Mouse (Mus musculus) midbrain, embryonic 16.5 days (tissue): ENCODE measurements around the gene Trappc10. TPM values are rescaled to one million over a fixed set of nuclear protein-coding genes. Genes with fewer than 3 reads are reported as not detected.
A peak's percentile ranks its signal among the peaks of the same experiment; 100 is the strongest.

Experiments used
- ATAC-seq: fragments of 200-750 bp; cut with Nextera tagmentation; 2 replicates; pipeline ENCODE4 v1.8.0; 2017; ENCODE audit warnings: moderate TSS enrichment
- H3K27ac ChIP-seq: fragments of 300-500 bp; sonication (generic); 2 replicates; pipeline ENCODE4 v1.5.1; 2014; ENCODE audit warnings: mild to moderate bottlenecking, low read length, mixed read lengths
- H3K27me3 ChIP-seq: fragments of 300-500 bp; sonication (generic); 2 replicates; pipeline ENCODE4 v1.6.1; 2014; ENCODE audit warnings: low read depth, low read length, mixed read lengths; ENCODE audit not compliant: control insufficient read depth, insufficient read depth
- H3K36me3 ChIP-seq: fragments of 300-500 bp; sonication (generic); 2 replicates; pipeline ENCODE4 v1.6.1; 2014; ENCODE audit warnings: mild to moderate bottlenecking, low read length, moderate library complexity, mixed read lengths; ENCODE audit not compliant: control insufficient read depth, insufficient read depth
- H3K4me1 ChIP-seq: fragments of 300-500 bp; sonication (generic); 2 replicates; pipeline ENCODE4 v1.6.1; 2014; ENCODE audit warnings: mild to moderate bottlenecking, low read length, mixed read lengths; ENCODE audit not compliant: control insufficient read depth, insufficient read depth
- H3K4me2 ChIP-seq: fragments of 300-500 bp; sonication (generic); 2 replicates; pipeline ENCODE4 v1.6.1; 2014; ENCODE audit warnings: mild to moderate bottlenecking, low read length, mixed read lengths
- H3K4me3 ChIP-seq: fragments of 300-500 bp; sonication (generic); 2 replicates; pipeline ENCODE4 v1.5.1; 2014; ENCODE audit warnings: low read depth, mild to moderate bottlenecking, low read length, moderate library complexity, mixed read lengths
- H3K9ac ChIP-seq: fragments of 300-500 bp; sonication (generic); 2 replicates; pipeline ENCODE4 v1.6.1; 2014; ENCODE audit warnings: low read depth, low read length, mixed read lengths
- H3K9me3 ChIP-seq: fragments of 300-500 bp; sonication (generic); replicated peaks from 2 replicates; pipeline ENCODE4 v1.6.1; 2014; ENCODE audit warnings: mild to moderate bottlenecking, low read length, mixed read lengths; ENCODE audit not compliant: control insufficient read depth, poor library complexity, severe bottlenecking
- WGBS: fragments of 180-500 bp; shearing (Covaris S2); extraction: QIAGEN DNeasy Blood & Tissue Kit; methylation state at CpG from one replicate; pipeline ENCODE4 v1.1.7; 2014; 5-methylcytosine and 5-hydroxymethylcytosine counted together
- polyA plus RNA-seq: library from polyadenylated mRNA; unstranded; fragments of >200 nt; fragmentation: Nextera tagmentation; extraction: Ambion mirVana; gene quantifications from 2 replicates; pipeline ENCODE4 v1.2.1, GENCODE M21; 2015

The Trappc10 gene
- polyA plus RNA-seq, 1 experiment from 2014 or later: 22.4 TPM

DNA sequence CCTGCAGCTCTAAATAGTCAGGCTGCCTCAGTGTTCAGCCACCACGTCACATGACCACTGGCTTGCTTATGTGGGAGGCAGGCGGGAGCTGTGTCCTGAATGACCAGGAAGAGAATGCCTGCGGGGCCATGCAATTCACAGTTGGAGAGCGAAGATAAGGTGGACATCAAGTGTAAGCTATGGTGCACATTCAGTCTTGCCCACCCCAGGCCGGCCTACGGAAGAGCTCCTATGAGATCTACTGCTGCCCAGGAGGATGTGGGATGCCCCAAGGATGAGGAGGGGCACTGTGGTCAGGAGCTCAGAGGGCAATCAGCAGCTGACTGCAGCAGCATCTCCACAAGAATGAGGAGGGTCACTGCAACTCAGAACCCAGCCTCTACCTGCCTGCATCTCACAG, 41.0 kb upstream of the Trappc10 start:
- H3K4me1 ChIP-seq: no peaks in the 10 kb centered on the region
- no peak overlapping the region for H3K27ac ChIP-seq
- H3K9ac ChIP-seq: no peak overlapping the region
- peaks cover 32% of the 10 kb centered on the region for H3K36me3 ChIP-seq
- ATAC-seq: no peak
- no peaks in the 10 kb centered on the region for H3K27me3 ChIP-seq
- H3K4me2 ChIP-seq: no peak overlapping the region
- no peaks in the 10 kb centered on the region for H3K9me3 ChIP-seq
- H3K4me3 ChIP-seq: no peak overlapping the region
- WGBS: 91% methylated on average over 6 of the region's 6 CpGs

DNA sequence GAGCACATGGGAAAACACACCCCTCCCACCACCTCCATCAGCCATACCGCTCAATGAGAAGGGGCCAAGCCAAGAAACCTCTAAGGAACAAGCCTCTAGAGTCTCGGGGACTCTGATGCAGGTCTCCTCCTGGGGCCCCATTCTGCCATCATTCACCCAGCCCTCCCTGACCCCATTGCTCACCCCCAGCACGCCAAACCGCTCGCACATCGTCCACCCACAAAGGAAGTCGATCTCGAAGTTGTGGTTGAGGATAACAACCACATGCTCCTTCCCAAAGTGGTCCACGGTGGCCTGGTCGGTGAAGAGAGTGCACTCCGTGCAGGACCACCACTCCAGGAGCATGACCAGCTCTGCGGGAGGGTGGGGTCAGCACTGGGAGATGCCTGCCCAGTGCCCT, 40.4 kb upstream of the Trappc10 start:
- H3K36me3 ChIP-seq: peaks cover 34% of the 10 kb centered on the region
- no peaks in the 10 kb centered on the region for H3K27me3 ChIP-seq
- H3K4me1 ChIP-seq: no peaks in the 10 kb centered on the region
- 97% methylated on average over 12 of the region's 12 CpGs for WGBS
- no peak overlapping the region for H3K9ac ChIP-seq
- ATAC-seq: no peak
- H3K4me2 ChIP-seq: no peak overlapping the region
- no peak overlapping the region for H3K27ac ChIP-seq
- no peaks in the 10 kb centered on the region for H3K9me3 ChIP-seq
- H3K4me3 ChIP-seq: no peak overlapping the region

GRCm38 (mm10) chr10:78282411-78282810, 38.0 kb upstream of the Trappc10 start:
- Histone ChIP-seq H3K36me3 (peaks cover 30% of the 10 kb centered on the region), H3K4me1 (no peaks in the 10 kb centered on the region), H3K9ac (no peak overlapping the region), H3K4me3 (no peak overlapping the region), H3K27me3 (no peaks in the 10 kb centered on the region), H3K9me3 (no peaks in the 10 kb centered on the region), H3K27ac (no peak overlapping the region), H3K4me2 (no peak overlapping the region)
- WGBS: 96% methylated on average over 4 of the region's 4 CpGs
- ATAC-seq: no peak

DNA sequence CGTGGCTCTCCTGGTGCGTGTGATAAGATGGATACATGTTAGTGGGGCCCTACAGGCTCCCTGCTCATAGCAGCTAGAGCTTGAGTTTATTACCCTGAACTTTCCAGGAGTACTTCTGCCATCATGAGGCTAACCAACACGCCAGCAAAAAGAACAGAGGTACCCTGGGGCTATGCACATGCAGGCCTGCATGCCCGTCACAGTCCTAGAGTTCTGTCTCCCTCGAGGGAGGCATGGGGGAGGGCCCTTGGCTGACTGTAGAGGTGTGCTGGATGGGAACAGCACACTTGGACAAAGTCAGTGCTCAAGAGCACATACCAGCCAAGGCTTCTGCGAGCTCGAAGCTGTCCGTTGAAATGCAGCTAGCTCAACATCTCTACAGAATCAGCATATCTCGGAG, 36.0 kb upstream of the Trappc10 start:
- no peak for ATAC-seq
- Histone ChIP-seq H3K9ac (no peak overlapping the region), H3K27me3 (no peaks in the 10 kb centered on the region), H3K4me3 (no peak overlapping the region), H3K27ac (no peak overlapping the region), H3K9me3 (no peaks in the 10 kb centered on the region), H3K4me1 (no peaks in the 10 kb centered on the region), H3K36me3 (peaks cover 23% of the 10 kb centered on the region), H3K4me2 (no peak overlapping the region)
- WGBS: 90% methylated on average over 9 of the region's 9 CpGs

GRCm38 (mm10) chr10:78279210-78279609, 34.8 kb upstream of the Trappc10 start:
- Histone ChIP-seq H3K4me1 (no peaks in the 10 kb centered on the region), H3K9me3 (no peaks in the 10 kb centered on the region), H3K36me3 (peaks cover 19% of the 10 kb centered on the region), H3K27me3 (no peaks in the 10 kb centered on the region), H3K27ac (no peak overlapping the region), H3K9ac (no peak overlapping the region), H3K4me3 (no peak overlapping the region), H3K4me2 (no peak overlapping the region)
- ATAC-seq: peak; percentile 69
- WGBS: 38% methylated on average over 8 of the region's 8 CpGs

DNA sequence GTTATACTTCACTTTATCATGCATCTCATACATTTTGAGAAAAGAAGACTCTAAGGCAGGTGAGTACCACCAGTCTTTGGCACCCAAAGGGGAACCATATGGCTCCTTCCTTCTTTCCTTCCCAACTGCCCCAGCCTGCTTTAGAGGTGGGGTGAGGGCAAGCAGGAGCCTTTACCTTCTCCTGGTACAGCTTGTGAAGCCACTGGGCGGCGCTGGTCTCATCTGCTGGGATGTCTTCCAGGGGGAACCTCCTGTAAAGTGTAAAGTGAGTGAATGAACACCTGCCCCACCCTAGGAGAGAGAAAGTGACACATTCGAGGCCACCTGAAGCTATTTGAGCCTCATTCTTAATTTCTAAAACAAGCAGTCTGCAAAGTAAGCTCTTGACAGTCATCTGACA, 33.4 kb upstream of the Trappc10 start:
- Histone ChIP-seq H3K27me3 (no peaks in the 10 kb centered on the region), H3K9ac (no peak overlapping the region), H3K36me3 (peaks cover 26% of the 10 kb centered on the region), H3K9me3 (no peaks in the 10 kb centered on the region), H3K27ac (no peak overlapping the region), H3K4me2 (no peak overlapping the region), H3K4me1 (no peaks in the 10 kb centered on the region), H3K4me3 (no peak overlapping the region)
- ATAC-seq: no peak
- 75% methylated on average over 3 of the region's 3 CpGs for WGBS

DNA sequence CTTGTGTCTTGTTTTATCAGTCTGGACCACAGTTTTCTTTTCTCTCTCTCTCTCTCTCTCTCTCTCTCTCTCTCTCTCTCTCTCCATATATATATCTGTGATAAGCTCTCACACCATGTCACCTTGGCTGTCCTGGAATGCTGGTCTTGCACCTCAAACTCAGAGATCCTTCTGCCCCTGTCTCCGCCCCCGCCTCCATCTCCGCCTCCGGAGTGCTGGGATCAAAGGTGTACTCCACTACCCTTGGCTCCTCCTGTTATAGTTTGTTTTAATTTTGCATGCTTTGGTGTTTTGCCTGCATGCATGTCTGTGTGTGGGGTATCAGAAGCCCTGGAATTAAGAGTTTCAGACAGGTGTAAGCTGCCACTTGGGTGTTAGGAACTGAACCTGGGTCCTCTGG, 31.8 kb upstream of the Trappc10 start:
- Histone ChIP-seq H3K4me3 (no peak overlapping the region), H3K36me3 (peaks cover 21% of the 10 kb centered on the region), H3K4me1 (no peaks in the 10 kb centered on the region), H3K9ac (no peak overlapping the region), H3K27me3 (no peaks in the 10 kb centered on the region), H3K9me3 (no peaks in the 10 kb centered on the region), H3K27ac (no peak overlapping the region), H3K4me2 (no peak overlapping the region)
- no peak for ATAC-seq
- 91% methylated on average over 4 of the region's 4 CpGs for WGBS

DNA sequence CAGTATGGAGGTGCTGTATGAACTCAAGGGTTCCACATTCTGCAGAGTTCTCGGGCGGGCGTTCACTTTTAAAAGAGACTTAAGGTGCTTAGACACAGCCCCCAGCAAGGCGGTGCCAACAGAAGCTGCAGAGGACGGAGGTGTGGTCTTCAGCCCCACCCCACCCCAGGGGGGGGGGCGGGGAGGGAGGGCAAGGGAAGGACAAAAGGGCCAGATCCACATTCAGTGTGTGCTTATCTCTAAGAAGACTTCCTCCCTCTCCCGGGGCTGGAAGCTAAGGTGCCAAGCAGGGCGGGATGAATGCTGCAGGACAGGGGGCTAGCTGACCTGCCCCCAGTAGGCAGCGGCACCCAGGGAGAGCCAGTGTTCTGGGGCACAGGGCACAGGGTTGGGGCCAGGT, 28.5 kb upstream of the Trappc10 start:
- Histone ChIP-seq H3K9ac (no peak overlapping the region), H3K4me3 (no peak overlapping the region), H3K27ac (no peak overlapping the region), H3K36me3 (peaks cover 20% of the 10 kb centered on the region), H3K9me3 (no peaks in the 10 kb centered on the region), H3K27me3 (no peaks in the 10 kb centered on the region), H3K4me1 (no peaks in the 10 kb centered on the region), H3K4me2 (no peak overlapping the region)
- ATAC-seq: no peak
- WGBS: 43% methylated on average over 7 of the region's 9 CpGs

GRCm38 (mm10) chr10:78265881-78266280, 21.4 kb upstream of the Trappc10 start:
- Histone ChIP-seq H3K4me2 (no peak overlapping the region), H3K4me1 (no peaks in the 10 kb centered on the region), H3K9me3 (no peaks in the 10 kb centered on the region), H3K36me3 (no peaks in the 10 kb centered on the region), H3K27ac (no peak overlapping the region), H3K4me3 (no peak overlapping the region), H3K9ac (no peak overlapping the region), H3K27me3 (no peaks in the 10 kb centered on the region)
- no peak for ATAC-seq
- WGBS: 74% methylated on average over 3 of the region's 3 CpGs

DNA sequence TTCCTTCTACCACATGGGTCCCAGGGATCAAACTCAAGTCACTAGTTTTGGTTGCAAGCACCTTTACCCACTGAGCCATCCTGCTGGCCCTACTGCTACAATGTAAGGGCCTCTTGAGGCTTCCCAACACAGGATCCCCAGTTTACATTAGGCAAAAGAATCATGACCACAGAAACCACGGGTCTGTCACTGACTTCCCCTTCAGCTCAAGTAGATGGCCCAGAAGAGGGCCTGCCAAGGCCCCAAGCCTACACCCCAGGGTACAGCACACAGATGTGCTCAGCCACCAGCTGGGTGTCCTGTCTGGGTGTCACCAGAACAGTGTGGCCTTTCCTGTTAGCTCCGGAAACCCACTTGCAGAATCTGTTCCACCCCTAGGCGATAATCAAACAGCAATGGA, 20.3 kb upstream of the Trappc10 start:
- Histone ChIP-seq H3K27me3 (no peaks in the 10 kb centered on the region), H3K9ac (no peak overlapping the region), H3K4me3 (no peak overlapping the region), H3K27ac (no peak overlapping the region), H3K4me2 (no peak overlapping the region), H3K36me3 (no peaks in the 10 kb centered on the region), H3K9me3 (no peaks in the 10 kb centered on the region), H3K4me1 (no peaks in the 10 kb centered on the region)
- ATAC-seq: no peak
- WGBS: 87% methylated on average over 3 of the region's 3 CpGs
